In genomic region chr1:127280256-127280655, GRCm38 (mm10) we compare ENCODE assay signal across 10 mouse cellular contexts.
DNase-seq lines count a peak whose midpoint lies in the region; ATAC-seq lines count a peak whose summit lies in the region.
"Had no signal": no experiment of that assay in that cellular context is flagged by ENCODE, and none has a peak within 500 bp of the region (broad histone marks: within the 10 kb centered on the region; RNA-seq: fewer than 3 reads in every experiment).

No protein-coding gene starts in this region.

- H3K27me3 ChIP-seq in embryonic facial prominence, embryonic 10.5 days (replicated peaks; ENCODE audit: low read depth, poor library complexity, severe bottlenecking): no peaks in the 10 kb centered on the region
- H3K27me3 ChIP-seq: embryonic facial prominence, embryonic 13.5 days; neural tube, embryonic 12.5 days had no signal

- no peak overlapping the region for H3K4me3 ChIP-seq in embryonic facial prominence, embryonic 10.5 days
- H3K4me3 ChIP-seq: embryonic facial prominence, embryonic 13.5 days; neural tube, embryonic 12.5 days had no signal

- ATAC-seq in megakaryocyte progenitor cell, adult 5-6 weeks (replicated peaks; ENCODE audit: poor library complexity): peak; percentile 72
- no peak for ATAC-seq in inflammation-experienced regulatory T-cells, adult 6 months

- no peak overlapping the region for H3K27ac ChIP-seq in embryonic facial prominence, embryonic 10.5 days (replicated peaks)
- H3K27ac ChIP-seq: embryonic facial prominence, embryonic 13.5 days; neural tube, embryonic 12.5 days had no signal

- WGBS in embryonic facial prominence, embryonic 10.5 days: 95% methylated on average over 1 of the region's 1 CpGs

- H3K4me1 ChIP-seq in embryonic facial prominence, embryonic 10.5 days: peaks cover 11% of the 10 kb centered on the region
- H3K4me1 ChIP-seq: neural tube, embryonic 12.5 days had no signal

- H3K9me3 ChIP-seq in embryonic facial prominence, embryonic 10.5 days: no peaks in the 10 kb centered on the region
- H3K9me3 ChIP-seq: embryonic facial prominence, embryonic 13.5 days; neural tube, embryonic 12.5 days had no signal

- intact Hi-C loops in left cerebral cortex, postnatal 4 days (cut with DNase I): no loop called here
- intact Hi-C loops in left cerebral cortex, postnatal 14 days (cut with DNase I): no loop called here

- DNase-seq in adrenal gland, postnatal 14 days: peak; percentile 28
- DNase-seq in adrenal gland, adult 18-20 months (ENCODE audit: low spot score in 2 of 2): no peak
- peak; percentile 15 for DNase-seq in left cerebral cortex, postnatal 4 days
- DNase-seq in left cerebral cortex, postnatal 14 days (ENCODE audit: low spot score in 2 of 2): no peak
- DNase-seq in CD8-positive naive resting alpha-beta T cell, adult 2 months (ENCODE audit: low read depth in 2 of 2, low spot score in 2 of 2): peak; percentile 9 to 19
- DNase-seq in embryonic facial prominence, embryonic 10.5 days (ENCODE audit: low spot score): no peak

- H3K36me3 ChIP-seq in embryonic facial prominence, embryonic 10.5 days (replicated peaks): peaks cover 9% of the 10 kb centered on the region; the same call in 1 of the 2 replicates
- H3K36me3 ChIP-seq: neural tube, embryonic 12.5 days had no signal

Comparison
In these comparisons a context has a peak if more than half of its experiments do, and no peak if none do; other contexts are left out.
1. DNase-seq: peak in adrenal gland, postnatal 14 days (single experiment), left cerebral cortex, postnatal 4 days (single experiment) and CD8-positive naive resting alpha-beta T cell, adult 2 months (2 of 2); none in adrenal gland, adult 18-20 months (0 of 2), left cerebral cortex, postnatal 14 days (0 of 2) and embryonic facial prominence, embryonic 10.5 days (single experiment).